Mouse (Mus musculus): ENCODE results near the gene Med12l.
A peak's percentile ranks its signal among the peaks of the same experiment; 100 is the strongest.
"Not testable (repeated sequence)": the region's sequence is repeated elsewhere in the genome, so short reads cannot be mapped to it uniquely, and the experiment has no call there.

Med12l gene

DNA sequence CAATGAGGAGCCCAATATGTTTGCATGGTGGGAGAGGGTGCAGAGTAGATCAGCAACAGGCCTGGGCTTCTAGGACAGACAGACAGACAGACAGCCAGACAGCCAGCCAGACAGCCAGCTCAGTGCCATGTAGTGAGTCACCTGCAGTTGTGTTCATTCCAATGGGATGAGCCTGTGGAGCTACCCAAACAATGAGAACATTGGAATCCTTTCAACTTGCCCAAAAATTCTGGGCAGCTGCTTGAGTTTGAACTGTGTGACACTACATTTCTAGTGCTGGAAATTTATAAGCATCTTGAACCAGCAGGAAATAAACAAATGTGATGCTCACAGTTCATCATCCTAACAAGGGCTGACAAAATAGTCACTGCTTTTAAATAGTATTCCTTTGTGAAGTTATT lies 134.0 kb downstream of the Med12l start:
- DNase-seq (ENCODE audit: low spot score in 2 of 2) = no peak

GRCm38 (mm10) chr3:59140115-59140514 lies 134.5 kb downstream of the Med12l start:
- no peak for DNase-seq (ENCODE audit: low spot score in 2 of 2)

- DNase-seq (ENCODE audit: low spot score in 2 of 2) = not testable (repeated sequence)
Measured at GRCm38 (mm10) chr3:59140941-59141340, 135.3 kb downstream of the Med12l start.

- no peak for DNase-seq (ENCODE audit: low spot score in 2 of 2)
Measured at GRCm38 (mm10) chr3:59141507-59142305, 136.1 kb downstream of the Med12l start.

DNA sequence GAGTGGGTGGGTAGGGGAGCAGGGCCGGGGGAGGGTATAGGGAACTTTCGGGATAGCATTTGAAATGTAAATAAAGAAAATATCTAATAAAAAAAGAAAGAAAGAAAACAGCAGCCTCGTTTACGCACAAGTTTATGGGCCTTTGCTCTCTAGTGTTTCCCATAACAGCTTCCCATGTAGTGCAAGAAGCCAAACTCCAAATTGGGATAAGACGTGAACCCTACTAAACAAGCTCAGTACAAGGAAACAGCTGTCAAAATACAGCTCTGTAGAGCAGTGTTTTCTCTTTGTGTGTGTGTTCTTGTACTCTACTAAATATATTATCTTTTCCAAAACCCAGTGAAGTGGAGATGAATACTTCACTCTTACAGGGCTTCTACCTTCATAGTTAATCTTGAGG lies 139.6 kb downstream of the Med12l start:
- DNase-seq (ENCODE audit: low spot score in 2 of 2) = no peak

DNA sequence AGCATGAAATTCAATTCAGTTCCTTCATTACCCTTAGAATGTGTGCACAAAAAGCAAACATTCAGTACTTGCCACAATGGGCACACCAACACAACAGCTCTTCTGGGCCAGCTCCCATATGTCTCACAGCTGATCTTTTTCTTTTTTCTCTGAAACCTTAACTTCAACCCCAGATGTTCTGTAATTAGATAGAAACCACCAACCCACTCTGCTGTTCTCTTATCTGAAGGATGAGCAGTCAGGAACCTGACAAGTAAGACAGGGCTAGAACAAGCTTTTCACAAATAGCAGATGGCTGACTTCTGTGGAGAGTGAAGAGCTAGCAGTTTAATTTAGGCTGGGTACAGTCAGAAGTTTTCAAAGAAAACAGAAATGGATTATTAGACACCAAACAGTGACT lies 144.0 kb downstream of the Med12l start:
- no peak for DNase-seq (ENCODE audit: low spot score in 2 of 2)

GRCm38 (mm10) chr3:59150624-59151023 lies 145.0 kb downstream of the Med12l start:
- DNase-seq (ENCODE audit: low spot score in 2 of 2) = no peak

DNA sequence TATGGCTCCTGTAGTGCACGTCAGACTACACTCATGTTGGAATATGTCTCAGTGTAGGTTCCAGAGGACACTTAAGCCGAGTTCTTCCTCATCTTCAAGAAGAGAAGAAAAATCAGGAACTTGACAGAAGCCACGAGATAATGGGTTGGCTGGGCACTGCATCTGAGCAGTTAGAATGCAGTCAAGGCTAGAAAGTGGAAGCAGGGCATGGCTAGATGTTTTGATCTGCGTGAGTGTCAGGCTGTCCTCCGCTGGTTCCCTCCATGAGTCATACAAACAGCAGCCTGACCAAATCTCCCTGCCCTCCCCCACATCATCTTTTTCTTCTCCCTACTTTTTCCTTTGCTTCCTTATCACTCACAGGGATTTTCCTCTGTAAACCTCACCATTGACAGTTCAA lies 147.8 kb downstream of the Med12l start, which contains the start of gene P2ry14:
Gene P2ry14 (minus strand): TSS at position 195 of the 400 bp plus-strand sequence.
- DNase-seq (ENCODE audit: low spot score in 2 of 2) = no peak

GRCm38 (mm10) chr3:59154888-59155287 lies 149.3 kb downstream of the Med12l start:
- no peak for DNase-seq (ENCODE audit: low spot score in 2 of 2)

DNA sequence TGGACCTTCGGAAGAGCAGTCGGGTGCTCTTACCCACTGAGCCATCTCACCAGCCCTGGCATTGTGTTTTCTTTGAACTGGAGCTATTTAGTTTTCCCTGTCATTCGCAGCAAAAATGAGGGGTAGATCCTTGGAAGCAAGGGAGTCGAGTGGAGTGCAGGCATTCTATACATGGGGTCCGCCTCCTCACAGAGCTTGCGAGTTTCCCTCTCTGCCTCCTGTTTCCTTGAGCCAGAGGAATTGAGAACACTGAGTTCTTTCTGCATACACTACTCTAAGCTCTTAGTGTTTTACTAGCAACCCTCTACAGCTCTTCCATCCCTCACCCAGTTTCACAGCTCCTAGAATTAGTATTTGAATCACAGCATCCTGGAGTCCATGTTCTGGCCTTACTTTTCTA lies 149.8 kb downstream of the Med12l start:
- no peak for DNase-seq (ENCODE audit: low spot score in 2 of 2)

- no peak for DNase-seq (ENCODE audit: low spot score in 2 of 2)
Measured at GRCm38 (mm10) chr3:59157048-59157447, 151.4 kb downstream of the Med12l start.

GRCm38 (mm10) chr3:59160465-59160864 lies 154.8 kb downstream of the Med12l start:
- no peak for DNase-seq (ENCODE audit: low spot score in 2 of 2)

DNA sequence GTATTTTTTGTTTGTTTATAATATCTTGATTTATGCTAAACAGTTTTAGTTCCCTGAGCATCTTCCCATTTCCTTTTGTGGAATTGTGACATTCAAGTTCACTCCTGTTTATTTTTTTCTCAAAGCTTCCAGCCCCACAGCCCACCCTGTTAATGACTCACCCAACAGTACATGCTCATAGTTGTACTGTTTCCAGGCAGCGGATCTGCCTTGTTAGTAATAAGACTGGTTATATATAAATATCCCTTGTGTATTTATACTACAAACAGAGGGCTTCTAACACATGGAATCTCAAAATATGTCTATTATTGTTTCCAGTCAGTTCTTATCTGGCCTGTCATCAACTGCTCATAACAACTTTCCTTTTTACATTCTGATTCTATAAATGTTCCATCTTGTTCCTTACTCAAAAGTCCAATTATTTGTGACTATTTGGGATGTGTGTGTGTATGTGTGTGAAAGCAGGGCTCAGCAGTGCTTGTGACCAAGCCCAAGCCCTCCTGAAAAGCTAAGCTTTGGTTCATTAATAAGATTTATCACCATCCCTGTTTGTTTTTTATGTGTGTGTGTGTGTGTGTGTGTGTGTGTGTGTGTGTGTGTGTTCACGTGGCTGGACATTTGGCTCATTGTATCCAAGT lies 161.9 kb downstream of the Med12l start:
- DNase-seq (ENCODE audit: low spot score in 2 of 2) = no peak

DNA sequence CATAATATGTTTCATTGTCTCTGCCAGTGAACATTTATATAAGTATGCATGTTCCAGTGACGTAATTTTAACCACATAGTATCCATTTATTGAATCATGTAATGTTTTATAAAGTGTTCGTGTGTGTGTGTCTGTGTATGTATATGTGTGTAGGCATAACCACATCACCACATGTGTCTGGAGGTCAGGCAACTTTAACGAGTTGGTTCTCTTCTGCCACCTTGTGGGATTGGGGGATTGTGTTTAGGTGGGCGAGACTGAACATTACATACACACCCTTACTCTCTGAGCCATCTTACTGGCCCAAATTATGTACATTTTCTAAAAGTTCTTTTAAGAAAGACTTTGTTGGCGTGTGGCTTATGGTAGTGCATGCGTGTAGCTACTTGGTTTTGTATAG lies 162.9 kb downstream of the Med12l start:
- DNase-seq (ENCODE audit: low spot score in 2 of 2) = no peak

DNA sequence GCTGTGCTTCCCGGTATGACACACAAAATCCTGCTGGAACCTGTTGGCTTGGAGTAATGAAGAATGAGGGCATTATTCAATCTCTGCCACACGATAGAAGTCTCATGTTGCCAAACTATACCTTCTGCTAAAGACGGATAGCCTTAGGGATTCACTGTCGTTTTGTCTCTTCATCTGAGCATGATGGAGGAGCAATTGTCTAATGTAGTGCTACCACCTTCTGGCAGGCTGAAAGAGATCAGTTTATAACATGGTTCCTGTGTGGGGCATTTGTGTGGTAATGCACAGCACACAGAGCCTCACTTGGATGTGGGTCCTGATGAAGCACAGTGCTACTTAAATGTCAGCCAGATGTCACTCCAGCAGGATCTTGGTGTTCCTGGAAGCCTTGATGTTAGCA lies 163.6 kb downstream of the Med12l start:
- no peak for DNase-seq (ENCODE audit: low spot score in 2 of 2)

DNA sequence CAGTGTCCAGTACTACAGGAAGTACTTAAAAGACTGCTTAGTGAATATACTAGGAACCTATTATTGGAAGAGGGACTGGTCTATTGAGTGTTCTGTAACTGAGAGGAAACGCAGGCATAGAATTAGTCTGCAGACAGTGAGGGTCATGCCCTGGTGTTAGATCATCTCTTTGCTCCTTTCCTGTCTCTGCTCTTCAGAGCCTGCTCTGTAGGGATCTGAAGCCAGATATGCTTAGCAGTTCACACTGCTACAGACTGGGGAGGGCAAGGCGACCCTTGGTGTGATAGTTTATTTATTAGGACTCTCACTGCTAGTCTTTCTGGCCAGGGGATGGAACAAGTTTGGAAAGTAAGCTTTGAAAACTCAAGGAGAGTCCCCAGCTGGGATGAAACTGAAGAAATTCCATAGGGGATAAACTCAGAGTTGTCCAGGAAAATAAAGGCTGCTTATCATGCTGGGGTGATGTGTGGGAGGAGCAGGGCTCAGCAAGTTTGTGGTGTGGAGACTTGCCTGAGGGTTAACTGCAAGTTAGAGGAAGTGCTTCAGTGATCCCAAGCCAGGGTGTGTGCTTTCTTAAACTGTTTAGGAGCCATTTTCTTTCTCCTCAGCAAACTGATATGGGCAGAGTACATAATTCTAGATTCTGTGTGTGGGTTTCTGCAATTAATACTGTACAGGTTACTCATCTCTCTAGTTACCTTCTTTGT lies 164.4 kb downstream of the Med12l start:
- no peak for DNase-seq (ENCODE audit: low spot score in 2 of 2)

GRCm38 (mm10) chr3:59174426-59175154 lies 169.0 kb downstream of the Med12l start:
- no peak for DNase-seq (ENCODE audit: low spot score in 2 of 2)

- peak in 1 of 2 experiments; percentile 50 for DNase-seq (ENCODE audit: low spot score in 2 of 2)
Measured at GRCm38 (mm10) chr3:59175234-59175633, 169.6 kb downstream of the Med12l start.

DNA sequence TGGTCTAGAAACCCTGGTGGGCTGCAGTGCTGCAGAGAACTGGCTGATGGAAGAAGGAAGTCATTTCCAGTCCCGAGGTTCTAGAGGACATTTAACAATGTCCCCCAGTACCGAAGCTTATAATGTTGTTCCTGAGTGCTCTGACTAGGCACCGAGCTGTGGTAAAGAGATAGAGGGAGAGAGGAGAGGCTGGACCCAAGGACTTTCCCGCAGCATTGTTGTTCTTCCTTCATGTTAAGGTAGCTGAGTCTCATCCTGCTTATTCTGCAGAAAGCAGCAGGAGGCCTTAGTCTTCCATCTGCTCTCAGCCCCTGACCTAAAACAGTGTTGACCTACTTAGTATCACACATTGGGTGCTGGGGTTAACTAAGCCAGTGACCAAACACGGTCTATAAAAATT lies 171.2 kb downstream of the Med12l start:
- no peak for DNase-seq (ENCODE audit: low spot score in 2 of 2)

GRCm38 (mm10) chr3:59181134-59181533 lies 175.5 kb downstream of the Med12l start:
- no peak for DNase-seq (ENCODE audit: low spot score in 2 of 2)

- DNase-seq (ENCODE audit: low spot score in 2 of 2) = no peak
Measured at GRCm38 (mm10) chr3:59182129-59182528, 176.5 kb downstream of the Med12l start.

DNA sequence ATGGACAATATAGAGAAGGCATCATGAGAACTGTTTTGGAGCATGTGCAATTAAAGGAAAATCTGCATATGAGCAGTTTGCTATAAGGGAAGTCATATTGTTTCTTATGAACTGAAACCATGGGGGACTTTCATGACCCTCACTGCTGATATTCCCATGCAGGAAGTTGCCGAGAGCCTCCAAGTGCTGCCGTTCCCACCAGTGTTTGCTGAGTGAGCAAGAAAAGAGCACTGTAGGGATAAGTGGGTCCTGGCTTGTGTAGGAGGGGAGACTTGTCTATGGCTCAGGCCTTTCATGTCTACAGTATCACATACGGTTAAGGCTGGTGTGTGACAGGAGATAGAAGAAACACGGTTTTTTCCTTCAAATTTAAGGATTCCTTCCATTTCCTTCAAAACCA lies 180.0 kb downstream of the Med12l start:
- no peak for DNase-seq (ENCODE audit: low spot score in 2 of 2)

Data from frontal cortex, postnatal 25 days (tissue).